Mouse (Mus musculus) ovary, adult 2 months (tissue): Measurements from ENCODE around the gene Rnf103. TPM values are rescaled to one million over a fixed set of nuclear protein-coding genes. Genes with fewer than 3 reads are reported as not detected.

Experiments used
- polyA plus RNA-seq: library from polyadenylated mRNA; depleted of rRNA; stranded (reverse); fragments of >200 nt; gene quantifications from 2 replicates; pipeline ENCODE4 v1.2.3, GENCODE M21; 2012; rRNA removed

The Rnf103 gene
- 31.2 and 49.0 TPM in 2 replicates for polyA plus RNA-seq

GRCm38 (mm10) chr6:71493675-71494340, at the start of gene Rnf103:
Gene Rnf103, plus strand, starts transcription at chr6:71493894.

GRCm38 (mm10) chr6:71543686-71544499, 50.2 kb downstream of the Rnf103 start, which contains the start of gene Chmp3:
Gene Chmp3, plus strand, starts transcription at chr6:71543797.

Other genes starting within 250 kb of the Rnf103 start
- gene Krcc1, start 222.2 kb upstream of the Rnf103 start, polyA plus RNA-seq, result 5.4 and 6.8 TPM in 2 replicates
- gene Smyd1, start 171.7 kb upstream of the Rnf103 start, polyA plus RNA-seq, result 0.17 and 0.26 TPM in 2 replicates
- 0.14 TPM in 1 of 2 replicates, not detected in the other for gene Cd8b1, start 171.1 kb upstream of the Rnf103 start, polyA plus RNA-seq
- 0.06 and 0.10 TPM in 2 replicates for gene Cd8a, start 120.5 kb upstream of the Rnf103 start, polyA plus RNA-seq
- gene Rmnd5a, start 53.3 kb upstream of the Rnf103 start, polyA plus RNA-seq, result 19.4 and 20.7 TPM in 2 replicates
- gene Chmp3, start 49.9 kb downstream of the Rnf103 start, polyA plus RNA-seq, result 26.3 and 30.6 TPM in 2 replicates
- gene Kdm3a, start 139.1 kb downstream of the Rnf103 start, polyA plus RNA-seq, result 10.1 and 13.2 TPM in 2 replicates
- 6.3 and 6.9 TPM in 2 replicates for gene Reep1, start 213.7 kb downstream of the Rnf103 start, polyA plus RNA-seq